Mouse (Mus musculus): ENCODE results near the gene Tspo.

- TF ChIP-seq USF1 (IDR thresholded peaks at IDR 0.05; ENCODE audit: low read depth, low read length) (no peak), EP300 (IDR thresholded peaks at IDR 0.05; ENCODE audit: low read length) (no peak), CTCF (conservative IDR thresholded peaks at IDR 0.05 in 1 of 2, IDR thresholded peaks at IDR 0.05 in 1 of 2; ENCODE audit: low read depth in 2 of 2, low read length in 2 of 2) (no peak), POLR2A (IDR thresholded peaks at IDR 0.05; ENCODE audit: low read depth, low read length) (no peak), TBP (conservative IDR thresholded peaks at IDR 0.05; ENCODE audit: low read depth, low read length) (no peak), ZC3H11A (IDR thresholded peaks at IDR 0.05; ENCODE audit: low read depth, low read length) (no peak), MAFK (IDR thresholded peaks at IDR 0.05; ENCODE audit: insufficient replicate concordance, low read length) (no peak), POLR2AphosphoS2 (IDR thresholded peaks at IDR 0.05; ENCODE audit: low read depth, low read length) (no peak), CHD2 (IDR thresholded peaks at IDR 0.05; ENCODE audit: low read length) (no peak), MAZ (IDR thresholded peaks at IDR 0.05; ENCODE audit: low read depth, low read length) (no peak), UBTF (IDR thresholded peaks at IDR 0.05; ENCODE audit: low read depth, low read length) (no peak), RCOR1 (conservative IDR thresholded peaks at IDR 0.05; ENCODE audit: low read depth, low read length) (no peak)
Observed at GRCm38 (mm10) chr15:83571636-83572035, 8.2 kb downstream of the Tspo start.
